Mouse (Mus musculus) brain, embryonic 14.5 days (tissue): ENCODE measurements around the gene Mars.

Experiments used
- CTCF ChIP-seq: fragments of 200-500 bp; IDR thresholded peaks from 2 replicates; pipeline ENCODE4 v1.5.1; 2012; ENCODE audit warnings: inconsistent platforms, mild to moderate bottlenecking, moderate library complexity, borderline replicate concordance; ENCODE audit not compliant: insufficient read depth, insufficient read length; ENCODE audit errors: extremely low read depth
- POLR2A ChIP-seq: fragments of 200-500 bp; IDR thresholded peaks from 2 replicates; pipeline ENCODE4 v1.6.1; 2012; ENCODE audit warnings: mild to moderate bottlenecking, inconsistent platforms, borderline replicate concordance; ENCODE audit not compliant: poor library complexity, insufficient read depth, insufficient read length, severe bottlenecking; ENCODE audit errors: extremely low read depth

DNA sequence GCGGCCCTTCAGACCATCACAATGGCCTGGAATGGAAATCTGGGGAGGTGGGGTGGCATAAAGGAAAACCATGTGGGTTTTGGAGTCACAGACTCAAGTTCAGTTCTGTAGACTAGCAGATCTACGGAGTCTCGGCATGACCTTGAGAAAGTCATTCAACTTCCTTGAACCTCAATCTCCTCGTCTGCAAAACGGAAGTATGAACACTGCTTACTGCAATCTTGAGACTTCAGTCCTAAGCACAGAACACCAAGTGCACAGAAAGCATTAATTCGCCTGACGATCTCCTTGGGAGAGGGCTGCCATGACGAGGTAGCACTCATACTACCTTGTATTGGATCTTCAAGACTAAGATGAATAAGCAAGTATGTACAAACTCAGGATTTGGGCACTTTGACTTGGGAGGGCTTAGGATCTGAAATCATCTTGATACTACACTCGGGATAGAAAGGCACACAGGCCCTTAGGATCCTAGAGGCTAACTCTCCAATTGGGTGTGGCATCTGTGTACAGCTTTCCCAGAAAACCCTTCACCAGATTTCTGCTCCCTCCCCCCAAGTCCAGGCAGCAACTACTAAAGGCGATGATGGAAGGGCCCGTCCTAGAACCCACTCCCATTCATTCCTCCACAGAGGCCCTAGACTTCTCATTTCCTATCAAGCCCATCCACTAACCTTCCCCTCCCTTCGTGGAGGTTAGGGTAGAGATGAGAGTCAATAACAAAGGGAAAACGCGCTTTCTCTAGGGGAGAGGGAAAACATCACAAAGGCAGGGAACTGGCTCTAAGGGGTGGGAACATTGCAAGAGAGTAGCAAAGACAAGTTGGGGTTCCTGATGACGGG, 49.7 kb downstream of the Mars start:
- TF ChIP-seq CTCF (no peak), POLR2A (no peak)
